Mouse (Mus musculus): ENCODE data around the gene Slc36a1. TPM values are rescaled to one million over a fixed set of nuclear protein-coding genes. Genes with fewer than 3 reads are reported as not detected.

Gene Slc36a1
- polyA plus RNA-seq, 1 experiment from 2014 or later: 2.1 TPM

DNA sequence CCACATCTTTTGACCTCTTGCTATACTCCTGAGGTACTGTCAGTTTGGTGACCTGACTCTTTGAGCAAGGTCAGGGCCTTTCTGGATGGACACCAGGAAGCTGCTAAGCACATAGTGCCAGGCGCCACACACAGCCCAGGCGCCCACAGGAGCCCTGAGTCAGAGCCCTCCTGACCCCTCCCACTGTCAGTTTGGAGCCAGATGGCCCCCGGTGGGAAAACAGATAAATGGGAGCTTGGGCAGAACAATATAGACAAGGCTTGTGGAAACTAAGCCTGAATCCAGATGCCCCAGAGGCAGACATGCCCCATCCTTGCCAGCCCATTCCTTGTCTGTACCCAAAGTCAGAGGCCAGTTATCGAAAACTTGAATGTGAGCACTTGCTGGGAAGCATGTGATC lies 30.6 kb downstream of the Slc36a1 start:
- no peak for ATAC-seq (ENCODE audit: insufficient number of reproducible peaks, insufficient read depth, low FRiP score, low TSS enrichment, low read depth)
- H3K27ac ChIP-seq: no peak overlapping the region
- 83% methylated on average over 4 of the region's 4 CpGs for WGBS
- H3K4me2 ChIP-seq: no peak overlapping the region
- no peaks in the 10 kb centered on the region for H3K27me3 ChIP-seq
- H3K4me1 ChIP-seq: no peaks in the 10 kb centered on the region
- peaks cover 34% of the 10 kb centered on the region for H3K36me3 ChIP-seq
- H3K9me3 ChIP-seq: no peaks in the 10 kb centered on the region
- no peak overlapping the region for H3K4me3 ChIP-seq
- no peak overlapping the region for H3K9ac ChIP-seq

DNA sequence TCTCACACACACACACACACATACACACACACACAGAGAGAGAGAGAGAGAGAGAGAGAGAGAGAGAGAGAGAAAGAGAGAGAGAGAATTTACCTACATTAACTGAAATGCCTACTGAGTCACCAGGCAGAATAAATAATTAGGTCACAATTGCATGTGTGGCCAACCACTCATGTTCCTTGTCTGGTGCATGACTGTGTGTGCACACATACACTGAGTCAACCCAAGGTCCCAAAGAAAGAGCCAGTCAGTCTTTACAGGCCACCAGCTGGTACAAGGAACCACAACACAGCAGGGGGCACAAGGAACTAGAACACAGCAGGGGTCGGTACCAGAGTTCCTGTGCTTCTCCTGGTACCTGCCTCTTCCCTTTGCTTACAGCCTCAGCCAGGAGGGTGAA lies 32.7 kb downstream of the Slc36a1 start:
- Histone ChIP-seq H3K4me1 (no peaks in the 10 kb centered on the region), H3K4me3 (no peak overlapping the region), H3K36me3 (peaks cover 21% of the 10 kb centered on the region), H3K27me3 (no peaks in the 10 kb centered on the region), H3K4me2 (no peak overlapping the region), H3K9ac (no peak overlapping the region), H3K9me3 (no peaks in the 10 kb centered on the region), H3K27ac (no peak overlapping the region)
- ATAC-seq (ENCODE audit: insufficient number of reproducible peaks, insufficient read depth, low FRiP score, low TSS enrichment, low read depth): no peak
- WGBS: 79% methylated on average over 1 of the region's 1 CpGs

DNA sequence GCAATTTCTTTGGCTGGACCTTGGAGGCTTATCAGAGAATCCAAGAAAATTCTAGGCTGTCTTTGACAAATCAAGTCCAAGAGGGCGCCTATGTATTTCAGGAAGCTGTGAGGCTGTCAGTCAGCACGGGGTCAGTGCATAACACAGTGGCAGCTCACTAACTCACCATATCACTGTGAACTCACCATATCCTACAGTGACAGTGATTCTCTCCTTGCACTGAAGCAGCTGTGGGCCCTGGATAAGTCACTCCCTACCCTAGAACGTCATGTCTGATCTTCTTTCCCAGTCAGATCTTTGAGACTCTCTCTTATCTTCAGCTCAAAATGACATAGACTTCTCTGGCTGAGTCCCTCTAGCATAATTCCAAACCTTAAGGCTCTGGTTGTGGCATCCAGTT lies 35.3 kb downstream of the Slc36a1 start:
- 70% methylated on average over 3 of the region's 3 CpGs for WGBS

DNA sequence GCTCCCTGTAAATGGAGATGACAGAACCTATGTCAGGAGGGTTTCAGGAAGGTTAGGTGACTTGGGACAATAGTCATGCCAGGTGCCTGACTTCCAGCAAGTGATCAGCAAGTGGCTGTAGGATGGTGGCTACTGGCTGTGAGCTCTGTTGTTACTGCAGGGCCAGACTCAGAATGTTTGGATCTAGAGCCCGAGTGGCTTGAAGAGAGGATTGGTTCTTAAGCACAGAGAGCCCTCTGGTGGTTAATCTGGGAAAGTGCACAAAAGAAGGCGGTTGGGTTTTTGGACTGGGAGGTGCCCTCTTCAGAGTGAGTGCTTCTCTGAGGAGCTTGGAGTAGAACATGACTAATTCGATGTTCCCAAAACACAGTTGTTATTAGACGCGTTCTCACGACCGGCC lies 36.4 kb downstream of the Slc36a1 start:
- WGBS: 67% methylated on average over 7 of the region's 7 CpGs
- H3K4me2 ChIP-seq: no peak overlapping the region
- H3K9ac ChIP-seq: no peak overlapping the region
- no peaks in the 10 kb centered on the region for H3K27me3 ChIP-seq
- no peaks in the 10 kb centered on the region for H3K36me3 ChIP-seq
- no peaks in the 10 kb centered on the region for H3K9me3 ChIP-seq
- ATAC-seq (ENCODE audit: insufficient number of reproducible peaks, insufficient read depth, low FRiP score, low TSS enrichment, low read depth): no peak
- no peaks in the 10 kb centered on the region for H3K4me1 ChIP-seq
- no peak overlapping the region for H3K27ac ChIP-seq
- no peak overlapping the region for H3K4me3 ChIP-seq

More for the DNA sequence above, 35.3 kb downstream of the Slc36a1 start:
- no peak for ATAC-seq (ENCODE audit: insufficient number of reproducible peaks, insufficient read depth, low FRiP score, low TSS enrichment, low read depth)
- no peak overlapping the region for H3K9ac ChIP-seq
- no peaks in the 10 kb centered on the region for H3K4me1 ChIP-seq
- H3K9me3 ChIP-seq: no peaks in the 10 kb centered on the region
- H3K27ac ChIP-seq: no peak overlapping the region
- no peaks in the 10 kb centered on the region for H3K36me3 ChIP-seq
- no peak overlapping the region for H3K4me2 ChIP-seq
- no peak overlapping the region for H3K4me3 ChIP-seq
- H3K27me3 ChIP-seq: no peaks in the 10 kb centered on the region

DNA sequence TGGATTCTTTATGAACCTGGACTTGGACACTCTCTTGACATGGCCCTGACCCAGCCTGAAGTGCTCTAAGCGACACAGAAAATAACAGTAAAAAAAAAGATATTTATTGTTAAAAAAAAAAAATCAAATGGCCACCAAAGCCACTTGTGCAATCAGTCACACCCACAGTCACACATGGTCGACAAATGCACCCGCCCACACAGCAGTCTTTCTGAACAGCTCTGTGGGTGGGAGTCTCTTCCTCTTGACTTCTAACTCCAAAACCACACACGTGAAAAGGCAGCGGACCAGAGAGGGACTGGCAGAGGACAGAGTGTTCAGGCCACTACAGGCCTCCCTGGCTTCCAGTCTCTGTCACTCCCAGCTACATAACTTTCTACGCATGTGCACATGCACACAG lies 46.4 kb downstream of the Slc36a1 start:
- Histone ChIP-seq H3K4me1 (no peaks in the 10 kb centered on the region), H3K4me3 (no peak overlapping the region), H3K27ac (no peak overlapping the region), H3K4me2 (no peak overlapping the region), H3K27me3 (no peaks in the 10 kb centered on the region), H3K36me3 (no peaks in the 10 kb centered on the region), H3K9me3 (no peaks in the 10 kb centered on the region; the same call in 1 of the 2 replicates), H3K9ac (no peak overlapping the region)
- ATAC-seq (ENCODE audit: insufficient number of reproducible peaks, insufficient read depth, low FRiP score, low TSS enrichment, low read depth): no peak
- 87% methylated on average over 6 of the region's 6 CpGs for WGBS

DNA sequence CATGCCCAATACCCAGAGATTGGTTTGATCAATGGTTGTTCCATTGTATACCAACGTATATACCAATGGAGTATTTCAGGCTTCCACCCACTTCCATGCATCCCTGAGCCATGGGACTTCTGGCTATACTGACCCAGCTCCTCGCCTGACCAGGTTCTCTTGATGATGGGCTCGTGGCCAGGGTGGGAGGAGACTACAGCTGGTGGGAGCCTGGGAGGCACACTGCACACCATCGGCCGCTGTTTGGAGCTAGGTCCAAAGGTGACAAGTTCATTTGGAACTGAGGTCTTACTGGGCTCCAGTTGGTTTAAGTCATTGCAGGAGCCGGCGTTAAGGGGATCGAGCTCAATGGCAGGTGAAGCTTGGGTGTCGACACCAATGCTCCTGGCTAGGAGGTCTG lies 49.2 kb downstream of the Slc36a1 start:
- H3K36me3 ChIP-seq: no peaks in the 10 kb centered on the region
- H3K4me2 ChIP-seq: no peak overlapping the region
- no peak for ATAC-seq (ENCODE audit: insufficient number of reproducible peaks, insufficient read depth, low FRiP score, low TSS enrichment, low read depth)
- no peaks in the 10 kb centered on the region for H3K27me3 ChIP-seq
- no peak overlapping the region for H3K4me3 ChIP-seq
- 89% methylated on average over 9 of the region's 9 CpGs for WGBS
- H3K9ac ChIP-seq: no peak overlapping the region
- H3K9me3 ChIP-seq: no peaks in the 10 kb centered on the region; the same call in 1 of the 2 replicates
- H3K4me1 ChIP-seq: no peaks in the 10 kb centered on the region
- H3K27ac ChIP-seq: no peak overlapping the region

DNA sequence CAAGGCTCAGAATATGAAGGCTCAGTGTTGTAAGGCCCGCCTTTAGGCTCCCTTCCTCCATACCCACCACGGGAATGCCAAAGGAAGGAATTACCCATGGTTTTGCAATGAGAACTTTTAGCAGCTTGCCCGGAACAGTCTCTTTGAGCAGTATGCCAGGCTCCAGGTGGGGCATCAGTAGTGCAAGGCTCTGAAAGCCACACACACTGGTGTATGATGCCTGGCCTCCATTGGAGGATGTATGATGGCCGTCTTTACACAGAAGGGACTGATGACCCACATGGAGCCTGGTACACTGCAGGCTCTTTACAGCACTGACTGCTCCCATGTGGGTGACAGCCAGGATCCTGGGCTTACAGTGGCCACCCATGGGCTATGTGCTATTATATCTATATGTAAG lies 57.0 kb downstream of the Slc36a1 start:
- Histone ChIP-seq H3K27ac (no peak overlapping the region), H3K9ac (no peak overlapping the region), H3K27me3 (no peaks in the 10 kb centered on the region), H3K36me3 (no peaks in the 10 kb centered on the region), H3K9me3 (no peaks in the 10 kb centered on the region), H3K4me3 (no peak overlapping the region), H3K4me1 (no peaks in the 10 kb centered on the region), H3K4me2 (no peak overlapping the region)
- no peak for ATAC-seq (ENCODE audit: insufficient number of reproducible peaks, insufficient read depth, low FRiP score, low TSS enrichment, low read depth)
- WGBS: 83% methylated on average over 4 of the region's 4 CpGs

DNA sequence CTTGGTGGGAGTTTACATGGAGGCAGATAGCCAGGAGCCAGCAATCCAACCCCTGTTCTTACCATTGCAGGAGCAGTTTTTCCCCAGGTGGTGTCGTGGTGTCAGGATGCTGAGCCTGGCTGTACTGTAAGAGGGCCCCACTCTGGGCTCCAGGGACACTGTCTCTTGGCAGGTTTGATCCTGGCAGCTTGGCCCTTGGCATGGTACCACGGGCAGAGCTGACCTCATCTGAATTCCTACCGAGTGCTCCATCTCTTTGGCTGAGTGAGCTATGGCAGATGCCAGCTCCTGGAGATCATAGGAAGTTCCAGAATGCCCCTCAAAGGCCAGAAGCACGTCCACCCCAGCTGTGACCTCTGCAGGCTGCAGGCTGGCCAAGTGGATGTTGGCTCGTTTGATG lies 57.9 kb downstream of the Slc36a1 start:
- Histone ChIP-seq H3K9ac (no peak overlapping the region), H3K36me3 (no peaks in the 10 kb centered on the region), H3K4me2 (no peak overlapping the region), H3K4me3 (no peak overlapping the region), H3K9me3 (no peaks in the 10 kb centered on the region), H3K27me3 (no peaks in the 10 kb centered on the region), H3K27ac (no peak overlapping the region), H3K4me1 (no peaks in the 10 kb centered on the region)
- 68% methylated on average over 5 of the region's 5 CpGs for WGBS
- no peak for ATAC-seq (ENCODE audit: insufficient number of reproducible peaks, insufficient read depth, low FRiP score, low TSS enrichment, low read depth)

DNA sequence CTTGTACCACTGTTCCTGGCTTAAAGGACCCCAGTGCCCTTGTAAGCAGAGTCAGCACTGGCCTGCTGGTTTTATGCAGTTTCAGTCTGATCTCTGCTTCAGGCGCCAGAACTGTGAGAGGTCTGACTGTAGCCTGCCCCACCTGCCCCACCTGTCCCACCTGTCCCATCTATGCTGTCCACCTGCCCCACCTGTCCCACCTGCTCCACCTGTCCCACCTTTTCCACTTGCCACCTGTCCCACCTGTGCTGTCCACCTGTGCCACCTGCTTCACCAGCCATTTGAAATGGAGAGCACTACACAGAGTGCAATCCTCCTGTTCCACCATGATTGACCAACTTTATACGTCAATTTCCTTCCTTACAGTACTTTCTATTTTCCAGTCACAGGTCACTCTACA lies 60.2 kb downstream of the Slc36a1 start:
- ATAC-seq (ENCODE audit: insufficient number of reproducible peaks, insufficient read depth, low FRiP score, low TSS enrichment, low read depth): no peak
- H3K4me3 ChIP-seq: no peak overlapping the region

DNA sequence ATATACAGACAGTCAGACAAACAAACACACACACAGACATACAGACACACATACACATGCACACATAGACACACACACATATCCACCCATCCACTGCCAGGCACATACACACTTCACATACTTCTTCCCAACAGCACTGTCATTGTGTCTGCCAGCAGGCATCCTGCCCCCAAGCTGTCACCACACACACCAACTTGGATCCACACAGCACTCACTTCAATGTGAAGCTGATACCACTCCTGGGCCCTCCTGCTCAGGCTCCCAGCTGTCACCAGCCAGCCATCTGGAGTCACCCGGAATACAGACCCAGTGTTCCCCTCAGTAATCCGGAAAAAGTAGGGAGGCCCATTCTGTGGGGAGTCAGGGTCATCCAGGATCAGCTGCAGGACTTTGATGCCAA lies 61.5 kb downstream of the Slc36a1 start:
- Histone ChIP-seq H3K4me1 (no peaks in the 10 kb centered on the region), H3K27ac (no peak overlapping the region), H3K4me2 (no peak overlapping the region), H3K36me3 (no peaks in the 10 kb centered on the region), H3K9ac (no peak overlapping the region), H3K4me3 (no peak overlapping the region), H3K27me3 (no peaks in the 10 kb centered on the region), H3K9me3 (no peaks in the 10 kb centered on the region)
- 44% methylated on average over 2 of the region's 2 CpGs for WGBS
- no peak for ATAC-seq (ENCODE audit: insufficient number of reproducible peaks, insufficient read depth, low FRiP score, low TSS enrichment, low read depth)

More for the DNA sequence above, 60.2 kb downstream of the Slc36a1 start:
- Histone ChIP-seq H3K36me3 (no peaks in the 10 kb centered on the region), H3K4me2 (no peak overlapping the region), H3K9me3 (no peaks in the 10 kb centered on the region), H3K4me1 (no peaks in the 10 kb centered on the region), H3K27me3 (no peaks in the 10 kb centered on the region), H3K9ac (no peak overlapping the region), H3K27ac (no peak overlapping the region)
- whole genome bisulfite sequencing: 78% methylated on average over 2 of the region's 2 CpGs

DNA sequence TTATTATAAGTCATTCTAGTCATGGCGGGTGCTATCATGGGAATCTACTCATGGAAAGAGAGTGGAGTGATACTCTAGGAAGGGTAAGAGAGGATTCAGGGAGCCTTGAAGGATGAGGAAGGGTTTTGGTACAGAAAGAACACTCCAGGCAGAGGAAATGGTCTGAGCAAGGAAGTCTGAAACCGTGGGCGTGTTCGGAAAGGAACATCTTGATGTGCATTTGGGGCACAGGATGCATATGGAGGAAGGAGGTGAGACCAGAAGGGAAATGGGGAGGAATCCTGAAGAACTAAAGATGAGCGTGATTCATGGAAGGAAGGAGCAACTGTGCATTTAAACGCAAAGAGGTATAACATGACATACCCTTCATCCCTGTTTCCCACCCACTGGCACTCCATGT lies 64.4 kb downstream of the Slc36a1 start:
- no peaks in the 10 kb centered on the region for H3K27me3 ChIP-seq
- no peak overlapping the region for H3K4me3 ChIP-seq
- no peaks in the 10 kb centered on the region for H3K36me3 ChIP-seq
- ATAC-seq (ENCODE audit: insufficient number of reproducible peaks, insufficient read depth, low FRiP score, low TSS enrichment, low read depth): no peak
- H3K27ac ChIP-seq: no peak overlapping the region
- 87% methylated on average over 6 of the region's 6 CpGs for WGBS
- no peak overlapping the region for H3K4me2 ChIP-seq
- no peak overlapping the region for H3K9ac ChIP-seq
- H3K9me3 ChIP-seq: no peaks in the 10 kb centered on the region
- no peaks in the 10 kb centered on the region for H3K4me1 ChIP-seq

DNA sequence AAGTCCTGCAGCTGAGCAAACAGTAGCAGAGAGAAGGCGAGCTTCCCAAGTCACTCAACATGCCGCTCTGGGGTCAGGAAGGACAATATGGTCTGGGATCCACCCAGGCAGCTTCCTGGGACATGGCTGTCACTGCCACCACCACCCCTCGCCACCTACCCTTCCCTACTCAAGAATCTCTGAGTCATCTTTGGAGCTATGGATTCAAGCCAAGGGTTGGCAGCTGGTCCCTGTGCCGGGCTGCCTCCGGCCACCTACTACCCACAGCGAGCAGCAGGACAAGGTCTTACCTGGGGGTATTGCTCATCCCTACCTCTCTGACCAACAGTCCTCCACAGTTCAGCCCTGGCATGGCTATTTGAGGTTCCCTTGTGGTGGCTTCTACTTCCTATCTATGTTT lies 70.6 kb downstream of the Slc36a1 start:
- no peaks in the 10 kb centered on the region for H3K27me3 ChIP-seq
- H3K4me1 ChIP-seq: no peaks in the 10 kb centered on the region
- H3K4me2 ChIP-seq: no peak overlapping the region
- 82% methylated on average over 6 of the region's 6 CpGs for WGBS
- H3K27ac ChIP-seq: no peak overlapping the region
- H3K4me3 ChIP-seq: no peak overlapping the region
- H3K9me3 ChIP-seq: no peaks in the 10 kb centered on the region
- no peak overlapping the region for H3K9ac ChIP-seq
- no peak for ATAC-seq (ENCODE audit: insufficient number of reproducible peaks, insufficient read depth, low FRiP score, low TSS enrichment, low read depth)
- H3K36me3 ChIP-seq: no peaks in the 10 kb centered on the region

All from embryonic facial prominence, embryonic 13.5 days (tissue).